Mouse (Mus musculus) bone marrow macrophage, adult 2 months (primary cell): ENCODE measurements at regions not wholly inside any gene's neighbourhood (a gene's known extent, or its start where the extent isn't known, plus 50 kb on each side); places are given as distances from the start of the nearest gene placed in this dataset.

Experiments used
- CTCF ChIP-seq: IDR thresholded peaks from 2 replicates; pipeline ENCODE4 v1.5.1; 2012; ENCODE audit warnings: low read depth, mild to moderate bottlenecking, low read length, moderate library complexity
- POLR2A ChIP-seq: IDR thresholded peaks from 2 replicates; pipeline ENCODE4 v1.6.1; 2012; ENCODE audit warnings: mild to moderate bottlenecking, low read depth, low read length, borderline replicate concordance

GRCm38 (mm10) chr5:100258952-100259710, 99.5 kb upstream of the Tmem150c start:
- no peak for TF ChIP-seq CTCF
- no peak for TF ChIP-seq POLR2A
